Mouse (Mus musculus): ENCODE measurements around the gene Scd1.

Scd1 gene

DNA sequence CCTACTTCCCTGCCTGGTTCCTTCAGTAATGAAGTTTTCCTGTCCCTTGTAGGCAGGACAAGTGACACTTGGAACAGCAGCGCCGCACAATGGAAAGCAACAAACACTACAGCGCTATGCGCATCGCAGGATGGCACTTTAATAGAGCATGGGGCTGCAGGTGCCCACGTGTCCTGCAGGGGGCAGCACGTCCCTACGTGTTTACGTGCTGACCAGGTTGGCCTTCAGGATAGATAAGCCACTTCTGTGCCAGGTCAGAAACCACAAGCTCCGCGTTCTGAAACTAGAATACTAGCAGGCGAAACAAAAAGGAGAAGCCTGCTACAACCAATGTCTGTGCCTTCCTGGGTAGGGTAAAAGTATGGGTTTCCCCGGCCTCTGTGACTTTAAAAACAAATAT, 44.1 kb downstream of the Scd1 start:
- DNase-seq, result peak; percentile 82 to 86

DNA sequence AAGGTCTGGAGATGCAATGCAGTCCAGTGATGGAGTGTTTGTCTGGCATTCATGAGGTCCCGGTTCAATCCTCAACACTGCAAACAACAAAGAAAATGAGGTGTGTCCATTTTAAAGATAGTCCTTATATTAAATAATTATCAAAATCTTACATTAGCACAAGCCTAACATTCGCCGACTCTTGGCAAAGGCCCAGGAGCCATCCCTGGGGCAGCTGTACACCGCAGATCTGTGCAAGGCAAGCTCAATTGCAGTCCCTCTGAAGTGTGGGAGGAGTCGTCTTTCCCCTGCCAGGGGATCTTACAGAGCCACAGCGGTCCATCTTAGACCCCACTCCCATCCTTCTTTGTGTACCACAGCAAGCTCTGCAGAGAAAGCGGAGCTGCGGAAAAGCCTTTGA, 49.0 kb downstream of the Scd1 start:
- DNase-seq, result peak in 1 of 2 experiments; percentile 10

DNA sequence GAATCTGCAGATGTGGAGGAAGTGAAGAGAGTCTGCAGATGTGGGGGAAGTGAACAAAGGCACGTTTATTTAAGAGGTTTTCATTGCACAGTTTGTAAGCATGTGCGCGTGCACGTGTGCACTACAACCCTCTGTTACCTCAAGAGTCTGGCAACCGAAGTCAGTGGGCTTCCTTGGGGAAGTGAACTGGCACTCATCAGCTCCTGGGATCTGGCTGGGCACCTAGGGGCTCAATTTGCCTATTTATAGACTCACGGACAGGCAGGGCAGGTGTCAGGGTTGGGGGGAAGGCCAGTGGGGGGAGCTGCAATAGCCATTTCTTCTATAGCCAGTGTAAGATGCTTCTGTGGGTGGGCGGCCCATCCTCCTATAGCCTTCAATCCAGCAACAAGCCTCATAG, 55.9 kb downstream of the Scd1 start:
- DNase-seq, result no peak

DNA sequence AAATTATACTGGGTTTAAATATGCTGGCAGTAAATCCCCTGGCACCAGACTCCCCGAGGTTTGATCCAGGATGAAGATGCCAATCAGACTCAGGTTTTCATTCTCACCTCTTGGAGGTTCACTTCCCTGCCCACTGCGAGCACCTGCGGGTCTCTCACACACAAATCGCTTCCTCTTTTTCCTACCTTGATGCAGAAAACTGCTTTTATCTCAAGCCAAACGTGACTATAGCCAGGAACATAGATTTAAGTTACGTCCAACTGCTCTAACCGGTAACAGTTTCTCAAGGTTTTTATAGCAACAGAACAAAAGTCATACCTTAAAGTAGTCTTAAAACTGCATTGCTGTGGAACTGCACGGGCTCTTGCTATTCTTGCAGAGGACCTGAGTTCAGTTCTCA, 58.0 kb downstream of the Scd1 start:
- no peak for DNase-seq

Data from kidney, postnatal 4 days (tissue).